Mouse (Mus musculus) limb, embryonic 14.5 days (tissue): ENCODE results near the gene Anp32e. TPM values are rescaled to one million over a fixed set of nuclear protein-coding genes. Genes with fewer than 3 reads are reported as not detected.
"Not testable (repeated sequence)": the region's sequence is repeated elsewhere in the genome, so short reads cannot be mapped to it uniquely, and the experiment has no call there.

ENCODE experiments used
- ATAC-seq: fragments of 200-750 bp; cut with Nextera tagmentation; 2 replicates; pipeline ENCODE4 v1.8.0; 2017; ENCODE audit warnings: low read depth, moderate number of reproducible peaks, moderate TSS enrichment; ENCODE audit not compliant: low FRiP score
- DNase-seq: peaks from one replicate; pipeline ENCODE4 v3.0.0-alpha.2; 2015; ENCODE audit warnings: low spot score
- H3K27ac ChIP-seq: fragments of 300-500 bp; sonication (generic); replicated peaks from 2 replicates; pipeline ENCODE4 v1.5.1; 2014; ENCODE audit warnings: low read depth, mild to moderate bottlenecking, low read length, moderate library complexity, mixed read lengths
- H3K27me3 ChIP-seq: fragments of 300-500 bp; sonication (generic); 2 replicates; pipeline ENCODE4 v1.6.1; 2014; ENCODE audit warnings: low read length, mixed read lengths; ENCODE audit not compliant: control insufficient read depth, insufficient read depth
- H3K36me3 ChIP-seq: fragments of 300-500 bp; sonication (generic); 2 replicates; pipeline ENCODE4 v1.6.1; 2014; ENCODE audit warnings: mild to moderate bottlenecking, low read length, moderate library complexity, mixed read lengths; ENCODE audit not compliant: control insufficient read depth, insufficient read depth
- H3K4me1 ChIP-seq: fragments of 300-500 bp; sonication (generic); 2 replicates; pipeline ENCODE4 v1.6.1; 2014; ENCODE audit warnings: antibody characterized with exemption, low read length, mixed read lengths; ENCODE audit not compliant: control insufficient read depth, insufficient read depth
- H3K4me2 ChIP-seq: fragments of 300-500 bp; sonication (generic); replicated peaks from 2 replicates; pipeline ENCODE4 v1.6.1; 2014; ENCODE audit warnings: low read depth, mild to moderate bottlenecking, low read length, moderate library complexity; ENCODE audit not compliant: severe bottlenecking
- H3K4me3 ChIP-seq: fragments of 300-500 bp; sonication (generic); replicated peaks from 2 replicates; pipeline ENCODE4 v1.5.1; 2014; ENCODE audit warnings: low read length
- H3K9ac ChIP-seq: fragments of 300-500 bp; sonication (generic); 2 replicates; pipeline ENCODE4 v1.6.1; 2014; ENCODE audit warnings: mild to moderate bottlenecking, low read depth, low read length, moderate library complexity; ENCODE audit not compliant: severe bottlenecking
- H3K9me3 ChIP-seq: fragments of 300-500 bp; sonication (generic); 2 replicates; pipeline ENCODE4 v1.6.1; 2016; ENCODE audit warnings: low read length; ENCODE audit not compliant: control insufficient read depth
- POLR2A ChIP-seq: fragments of 200-500 bp; IDR thresholded peaks from 2 replicates; pipeline ENCODE4 v1.8.0; 2012; ENCODE audit warnings: inconsistent platforms, mild to moderate bottlenecking, moderate library complexity, borderline replicate concordance; ENCODE audit not compliant: insufficient read depth, insufficient read length; ENCODE audit errors: extremely low read depth
- WGBS: fragments of 180-500 bp; shearing (Covaris S2); extraction: QIAGEN DNeasy Blood & Tissue Kit; methylation state at CpG from one replicate; pipeline ENCODE4 v1.1.7; 2014; 5-methylcytosine and 5-hydroxymethylcytosine counted together
- polyA plus RNA-seq, 2 experiments: library from polyadenylated mRNA; depleted of rRNA in 1 of 2; stranded (reverse) in 1 of 2; unstranded in 1 of 2; fragments of >200 nt; fragmentation: Nextera tagmentation in 1 of 2; extraction: Ambion mirVana in 1 of 2; gene quantifications; 2 replicates each; pipeline versions ENCODE4 v1.2.1 to v1.2.3; 2012 to 2014

The Anp32e gene
- polyA plus RNA-seq, 2 experiments: 55.0 to 137 TPM

- Histone ChIP-seq H3K4me3 (no peak overlapping the region), H3K36me3 (peaks cover 68% of the 10 kb centered on the region), H3K4me1 (no peaks in the 10 kb centered on the region), H3K9me3 (no peaks in the 10 kb centered on the region), H3K9ac (no peak overlapping the region), H3K27ac (no peak overlapping the region), H3K4me2 (no peak overlapping the region), H3K27me3 (no peaks in the 10 kb centered on the region)
- WGBS: 96% methylated on average over 8 of the region's 8 CpGs
- ATAC-seq (no peak), DNase-seq (no peak)
- TF ChIP-seq POLR2A: no peak
Observed at GRCm38 (mm10) chr3:95944742-95945141, 15.7 kb downstream of the Anp32e start.

GRCm38 (mm10) chr3:95945731-95946240 lies 16.7 kb downstream of the Anp32e start:
- Histone ChIP-seq H3K9me3 (no peaks in the 10 kb centered on the region), H3K4me2 (no peak overlapping the region), H3K4me1 (no peaks in the 10 kb centered on the region), H3K27ac (no peak overlapping the region), H3K4me3 (no peak overlapping the region), H3K36me3 (peaks cover 60% of the 10 kb centered on the region), H3K9ac (no peak overlapping the region), H3K27me3 (no peaks in the 10 kb centered on the region)
- DNase-seq: no peak
- WGBS: 89% methylated on average over 14 of the region's 14 CpGs
- ATAC-seq: no peak
- no peak for TF ChIP-seq POLR2A

GRCm38 (mm10) chr3:95948325-95948724 lies 19.3 kb downstream of the Anp32e start:
- DNase-seq (no peak), ATAC-seq (no peak)
- TF ChIP-seq POLR2A: no peak
- H3K27me3 ChIP-seq: no peaks in the 10 kb centered on the region
- no peak overlapping the region for H3K27ac ChIP-seq
- H3K4me2 ChIP-seq: no peak overlapping the region
- H3K36me3 ChIP-seq: peaks cover 35% of the 10 kb centered on the region
- WGBS: 89% methylated on average over 5 of the region's 5 CpGs
- no peak overlapping the region for H3K4me3 ChIP-seq
- no peak overlapping the region for H3K9ac ChIP-seq
- no peaks in the 10 kb centered on the region for H3K4me1 ChIP-seq
- no peaks in the 10 kb centered on the region for H3K9me3 ChIP-seq

- peak; percentile 90 for DNase-seq
- WGBS: 2% methylated on average over 49 of the region's 49 CpGs
Observed at GRCm38 (mm10) chr3:95950763-95951551, 21.9 kb downstream of the Anp32e start.

GRCm38 (mm10) chr3:95951566-95951965 lies 22.5 kb downstream of the Anp32e start:
- not testable (repeated sequence) for H3K4me1 ChIP-seq, DNase-seq, H3K9me3 ChIP-seq, H3K27me3 ChIP-seq, ATAC-seq
- Histone ChIP-seq H3K4me3 (peak overlapping the region; percentile 56), H3K9ac (peak overlapping the region; percentile 58), H3K4me2 (peak overlapping the region; percentile 66), H3K36me3 (peaks cover 11% of the 10 kb centered on the region), H3K27ac (peak overlapping the region; percentile 93)
- WGBS: 72% methylated on average over 12 of the region's 12 CpGs

More at GRCm38 (mm10) chr3:95950763-95951551, 21.9 kb downstream of the Anp32e start:
- Histone ChIP-seq H3K9me3 (no peaks in the 10 kb centered on the region), H3K4me2 (peak overlapping the region; percentile 66), H3K4me1 (no peaks in the 10 kb centered on the region), H3K4me3 (peak overlapping the region; percentile 56), H3K9ac (peak overlapping the region; percentile 58), H3K27me3 (no peaks in the 10 kb centered on the region), H3K27ac (peak overlapping the region; percentile 93), H3K36me3 (peaks cover 17% of the 10 kb centered on the region)
- peak; percentile 93 for ATAC-seq
- TF ChIP-seq POLR2A: no peak; the same call in 1 of the 2 replicates
